Mouse (Mus musculus) C2C12 (cell line): ENCODE measurements around the gene Hormad1. TPM values are rescaled to one million over a fixed set of nuclear protein-coding genes. Genes with fewer than 3 reads are reported as not detected.

Experiments used
- H3K27me3 ChIP-seq: one replicate; pipeline ENCODE4 v1.6.1; 2011; ENCODE audit not compliant: control insufficient read depth, insufficient read depth, insufficient read length
- H3K36me3 ChIP-seq: one replicate; pipeline ENCODE4 v1.6.1; 2011; ENCODE audit not compliant: control insufficient read depth, insufficient read depth
- H3K4me3 ChIP-seq: one replicate; pipeline ENCODE4 v1.5.1; 2011; ENCODE audit warnings: mild to moderate bottlenecking, control low read depth; ENCODE audit not compliant: poor library complexity, insufficient read depth, severe bottlenecking
- H3K79me2 ChIP-seq: one replicate; pipeline ENCODE4 v1.6.1; 2011; ENCODE audit not compliant: control insufficient read depth, insufficient read depth
- H3K79me3 ChIP-seq: one replicate; pipeline ENCODE4 v1.6.1; 2011; ENCODE audit warnings: low read depth, control low read depth
- H3ac ChIP-seq: one replicate; pipeline ENCODE3; 2011; ENCODE audit warnings: low read depth; ENCODE audit not compliant: control insufficient read depth, insufficient read length
- CEBPB ChIP-seq: IDR thresholded peaks from one replicate; pipeline ENCODE4 v1.6.1; 2011; ENCODE audit warnings: low read depth, mild to moderate bottlenecking, control low read depth, moderate library complexity
- CTCF ChIP-seq: IDR thresholded peaks from one replicate; pipeline ENCODE4 v1.5.1; 2011; ENCODE audit not compliant: control insufficient read depth, insufficient read depth, insufficient read length
- FOSL1 ChIP-seq: IDR thresholded peaks from one replicate; pipeline ENCODE4 v1.8.0; 2011; ENCODE audit warnings: mild to moderate bottlenecking, low read length; ENCODE audit not compliant: poor library complexity, insufficient read depth, severe bottlenecking
- MAX ChIP-seq: IDR thresholded peaks from one replicate; pipeline ENCODE4 v1.6.1; 2011; ENCODE audit warnings: mild to moderate bottlenecking, control low read depth
- MYOD1 ChIP-seq: IDR thresholded peaks from one replicate; pipeline ENCODE4 v1.6.1; 2011; ENCODE audit warnings: low read depth; ENCODE audit not compliant: control insufficient read depth, insufficient read length
- MYOG ChIP-seq: IDR thresholded peaks from one replicate; pipeline ENCODE4 v1.6.1; 2011; ENCODE audit not compliant: control insufficient read depth, insufficient read length; ENCODE audit errors: extremely low read depth
- USF1 ChIP-seq: IDR thresholded peaks from one replicate; pipeline ENCODE4 v1.6.1; 2011; ENCODE audit warnings: low read depth, mild to moderate bottlenecking, control low read depth, moderate library complexity
- polyA plus RNA-seq: library from polyadenylated mRNA; unstranded; fragments of >200 nt; fragmentation: generic; extraction: Trizol; gene quantifications from one replicate; pipeline ENCODE4 v1.2.1, GENCODE M21; 2012; ENCODE audit warnings: missing spikeins

Gene Hormad1
- polyA plus RNA-seq, 1 experiment = not detected

DNA sequence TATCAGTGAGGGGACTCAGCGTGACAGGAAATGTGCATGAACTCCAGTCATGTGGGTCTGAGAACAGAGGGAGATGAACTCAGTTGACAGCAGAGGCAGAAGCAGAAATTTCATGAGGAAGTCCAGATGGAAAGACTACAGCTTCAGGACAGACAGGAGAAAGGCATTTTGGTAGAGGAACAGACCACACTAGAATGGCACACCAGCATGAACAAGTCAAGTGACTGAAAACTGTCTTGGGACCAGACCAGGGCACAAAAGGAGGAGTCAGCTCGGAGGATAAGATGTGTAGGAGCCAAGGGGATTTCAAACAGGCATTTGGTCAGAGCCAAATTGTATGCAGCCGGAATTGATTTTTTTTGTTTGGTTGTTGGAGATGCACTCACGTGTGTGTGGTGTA lies 76.2 kb downstream of the Hormad1 start:
- Histone ChIP-seq H3K4me3 (no peak overlapping the region), H3K36me3 (peaks cover 62% of the 10 kb centered on the region), H3ac (no peak overlapping the region), H3K79me2 (peaks cover 6% of the 10 kb centered on the region), H3K27me3 (no peaks in the 10 kb centered on the region), H3K79me3 (peaks cover 2% of the 10 kb centered on the region)
- TF ChIP-seq MAX = no peak
- no peak for TF ChIP-seq FOSL1
- no peak for TF ChIP-seq MYOD1
- TF ChIP-seq CEBPB = no peak

- TF ChIP-seq MYOD1 (no peak), CTCF (no peak), USF1 (no peak), FOSL1 (no peak), MYOG (no peak), CEBPB (no peak), MAX (no peak)
- peaks cover 2% of the 10 kb centered on the region for H3K79me3 ChIP-seq
- H3K27me3 ChIP-seq = no peaks in the 10 kb centered on the region
- H3K4me3 ChIP-seq = no peak overlapping the region
- peaks cover 58% of the 10 kb centered on the region for H3K36me3 ChIP-seq
- peaks cover 6% of the 10 kb centered on the region for H3K79me2 ChIP-seq
- H3ac ChIP-seq = no peak overlapping the region
Measured at GRCm38 (mm10) chr3:95636072-95636471, 76.6 kb downstream of the Hormad1 start.

Other genes starting within 250 kb of the Hormad1 start
- gene Cers2, start 244.9 kb upstream of the Hormad1 start, polyA plus RNA-seq = 146 TPM
- gene Setdb1, start 202.5 kb upstream of the Hormad1 start, polyA plus RNA-seq = 15.6 TPM
- not detected for gene 4930558C23Rik, start 156.8 kb upstream of the Hormad1 start, polyA plus RNA-seq
- 13.6 TPM for gene Arnt, start 125.3 kb upstream of the Hormad1 start, polyA plus RNA-seq
- gene Ctsk, start 60.4 kb upstream of the Hormad1 start, polyA plus RNA-seq = 0.07 TPM
- gene Ctss, start 32.9 kb upstream of the Hormad1 start, polyA plus RNA-seq = not detected
- 4.5 TPM for gene Golph3l, start 29.3 kb downstream of the Hormad1 start, polyA plus RNA-seq
- 42.0 TPM for gene Ensa, start 65.3 kb downstream of the Hormad1 start, polyA plus RNA-seq
- 46.4 TPM for gene Mcl1, start 99.1 kb downstream of the Hormad1 start, polyA plus RNA-seq
- 3.1 TPM for gene Adamtsl4, start 128.2 kb downstream of the Hormad1 start, polyA plus RNA-seq
- 189 TPM for gene Ecm1, start 179.9 kb downstream of the Hormad1 start, polyA plus RNA-seq
- gene Tars2, start 200.5 kb downstream of the Hormad1 start, polyA plus RNA-seq = 32.8 TPM